Mouse (Mus musculus) megakaryocyte, embryonic 14.5 days (primary cell): ENCODE measurements around the gene Srsf2.

Experiments used
- FLI1 ChIP-seq: IDR thresholded peaks from 2 replicates; pipeline ENCODE4 v1.6.1; 2012; ENCODE audit warnings: low read length, inconsistent platforms, mixed read lengths
- GATA1 ChIP-seq: IDR thresholded peaks from 3 replicates; pipeline ENCODE4 v1.6.1; 2012; ENCODE audit warnings: mixed read lengths, low read length, inconsistent platforms, borderline replicate concordance

- TF ChIP-seq GATA1 (no peak), FLI1 (no peak)
These were observed 26.1 kb downstream of the Srsf2 start for GRCm38 (mm10) chr11:116826550-116827504.
